Mouse (Mus musculus) forebrain, postnatal 0 days (tissue): ENCODE measurements at regions not wholly inside any gene's neighbourhood (a gene's known extent, or its start where the extent isn't known, plus 50 kb on each side); places are given as distances from the start of the nearest gene placed in this dataset.

Source experiments
- ATAC-seq: fragments of 200-750 bp; cut with Nextera tagmentation; 2 replicates; pipeline ENCODE4 v1.8.0; 2017; ENCODE audit warnings: mild to moderate bottlenecking, moderate library complexity
- DNase-seq: peaks from one replicate; pipeline ENCODE4 v3.0.0-alpha.2; 2015
- H3K27ac ChIP-seq: fragments of 300-500 bp; sonication (generic); 2 replicates; pipeline ENCODE4 v1.5.1; 2014; ENCODE audit warnings: low read depth, mild to moderate bottlenecking, antibody characterized with exemption, low read length, moderate library complexity, mixed read lengths
- H3K27me3 ChIP-seq: fragments of 300-500 bp; sonication (generic); 2 replicates; pipeline ENCODE4 v1.6.1; 2014; ENCODE audit warnings: mild to moderate bottlenecking, low read length, mixed read lengths; ENCODE audit not compliant: insufficient read depth
- H3K36me3 ChIP-seq: fragments of 300-500 bp; sonication (generic); 2 replicates; pipeline ENCODE4 v1.6.1; 2014; ENCODE audit warnings: mild to moderate bottlenecking, moderate library complexity; ENCODE audit not compliant: insufficient read depth
- H3K4me1 ChIP-seq: fragments of 300-500 bp; sonication (generic); 2 replicates; pipeline ENCODE4 v1.6.1; 2014; ENCODE audit warnings: antibody characterized with exemption; ENCODE audit not compliant: insufficient read depth
- H3K4me2 ChIP-seq: fragments of 300-500 bp; sonication (generic); 2 replicates; pipeline ENCODE4 v1.6.1; 2014; ENCODE audit warnings: low read depth, mild to moderate bottlenecking, moderate library complexity
- H3K4me3 ChIP-seq: fragments of 300-500 bp; sonication (generic); 2 replicates; pipeline ENCODE4 v1.5.1; 2014; ENCODE audit warnings: low read depth, low read length, mixed read lengths
- H3K9ac ChIP-seq: fragments of 300-500 bp; sonication (generic); 2 replicates; pipeline ENCODE4 v1.6.1; 2014; ENCODE audit warnings: mild to moderate bottlenecking
- H3K9me3 ChIP-seq: fragments of 300-500 bp; sonication (generic); 2 replicates; pipeline ENCODE4 v1.6.1; 2016; ENCODE audit warnings: low read length
- CTCF ChIP-seq: sonication (generic); IDR thresholded peaks from 2 replicates; pipeline ENCODE4 v1.5.1; 2016; ENCODE audit warnings: antibody characterized with exemption, control low read depth, low read depth
- WGBS: fragments of 180-500 bp; shearing (Covaris S2); extraction: QIAGEN DNeasy Blood & Tissue Kit; methylation state at CpG from one replicate; pipeline ENCODE4 v1.1.7; 2014; 5-methylcytosine and 5-hydroxymethylcytosine counted together

DNA sequence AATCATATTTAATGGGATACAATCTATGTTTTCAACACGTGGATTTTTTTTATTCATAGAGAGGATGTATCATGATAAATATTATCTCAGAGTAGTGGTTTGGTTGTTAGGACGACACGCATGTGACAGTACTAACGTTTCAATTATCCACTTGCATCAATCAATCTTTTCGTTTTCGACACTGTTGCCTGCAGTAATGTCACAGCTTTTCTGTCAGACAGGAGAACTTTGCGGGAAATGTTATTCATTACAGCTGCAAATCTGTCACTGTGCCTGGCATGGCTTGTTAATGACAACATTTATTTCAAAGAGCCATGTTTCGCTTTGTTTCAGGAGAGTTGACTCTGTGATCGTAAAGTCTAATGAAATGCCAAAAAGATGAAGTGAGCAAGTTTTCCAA lies 388.7 kb downstream of the Frk start:
- DNase-seq (peak; percentile 33), ATAC-seq (peak; percentile 69)
- Histone ChIP-seq H3K4me3 (no peak overlapping the region), H3K4me1 (no peaks in the 10 kb centered on the region), H3K9ac (no peak overlapping the region), H3K27ac (no peak overlapping the region), H3K36me3 (no peaks in the 10 kb centered on the region), H3K27me3 (no peaks in the 10 kb centered on the region), H3K9me3 (no peaks in the 10 kb centered on the region), H3K4me2 (peak overlapping the region; percentile 32)
- WGBS = 38% methylated on average over 9 of the region's 9 CpGs
- TF ChIP-seq CTCF = no peak

DNA sequence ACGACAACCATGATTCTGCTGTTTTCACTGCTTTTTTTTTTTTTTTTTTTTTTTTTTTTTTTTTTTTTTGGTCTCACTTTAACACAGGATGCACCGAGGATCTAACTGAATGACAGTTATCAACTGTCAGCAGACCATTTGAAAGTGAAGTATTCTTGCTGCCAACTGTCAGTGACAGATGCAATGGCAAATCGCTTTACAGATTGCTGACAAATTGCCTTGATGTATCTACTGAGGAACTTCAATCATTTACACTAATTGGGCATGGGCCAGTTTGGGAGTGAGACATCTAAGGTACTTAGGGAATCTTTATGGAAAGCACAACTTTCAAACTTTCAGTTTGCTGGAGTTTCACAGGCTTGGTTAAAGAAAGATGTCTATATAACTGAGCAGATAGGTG lies 395.3 kb downstream of the Frk start:
- ATAC-seq = no peak
- H3K4me2 ChIP-seq = no peak overlapping the region
- no peaks in the 10 kb centered on the region for H3K4me1 ChIP-seq
- no peaks in the 10 kb centered on the region for H3K9me3 ChIP-seq
- no peaks in the 10 kb centered on the region for H3K27me3 ChIP-seq
- TF ChIP-seq CTCF = no peak
- no peak overlapping the region for H3K4me3 ChIP-seq
- H3K27ac ChIP-seq = no peak overlapping the region
- 56% methylated on average over 3 of the region's 3 CpGs for WGBS
- H3K36me3 ChIP-seq = no peaks in the 10 kb centered on the region
- no peak overlapping the region for H3K9ac ChIP-seq
- DNase-seq = peak; percentile 2

DNA sequence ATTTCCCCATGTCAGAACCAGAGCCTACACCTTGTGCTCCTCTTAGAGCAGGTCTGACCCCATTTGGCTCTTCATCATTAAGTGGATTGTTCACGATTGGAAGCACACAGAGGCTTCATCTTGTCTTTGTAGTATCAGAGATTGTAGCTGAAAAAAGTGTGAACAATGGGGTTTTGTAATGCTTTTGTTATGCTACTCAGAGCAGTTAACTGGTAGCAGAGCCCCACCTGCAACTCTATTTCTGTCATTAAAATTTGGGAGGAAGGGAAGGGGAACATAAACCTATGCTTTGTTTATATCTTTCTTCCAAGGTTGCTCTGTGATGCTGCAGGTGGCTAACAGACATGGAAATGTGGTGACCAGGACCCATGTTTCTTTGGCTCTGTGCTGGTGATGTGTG lies 404.4 kb downstream of the Frk start:
- DNase-seq (no peak), ATAC-seq (no peak)
- Histone ChIP-seq H3K27ac (no peak overlapping the region), H3K4me3 (no peak overlapping the region), H3K9ac (no peak overlapping the region), H3K4me2 (no peak overlapping the region), H3K4me1 (no peaks in the 10 kb centered on the region), H3K36me3 (no peaks in the 10 kb centered on the region), H3K27me3 (no peaks in the 10 kb centered on the region), H3K9me3 (no peaks in the 10 kb centered on the region)
- TF ChIP-seq CTCF = no peak
- 43% methylated on average over 1 of the region's 1 CpGs for WGBS

DNA sequence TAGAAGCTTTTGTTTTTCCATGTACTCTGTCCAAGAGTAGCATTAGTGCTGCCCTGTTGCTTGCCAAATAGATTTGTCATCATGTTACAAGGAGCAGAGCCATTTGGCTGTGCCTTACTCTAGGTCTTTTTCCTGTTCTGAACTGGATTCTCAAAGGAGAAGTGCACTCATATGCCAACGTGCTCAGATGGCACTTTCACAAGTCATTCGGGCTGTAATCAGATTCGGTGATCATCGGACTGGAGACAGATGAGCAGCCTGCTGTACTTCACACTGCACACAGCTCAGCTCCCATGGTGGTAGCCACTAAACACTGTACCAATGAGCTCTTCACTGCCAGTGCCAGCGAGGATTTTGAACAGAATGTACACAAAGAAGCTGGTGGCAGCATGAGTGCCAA lies 421.1 kb downstream of the Frk start:
- no peak overlapping the region for H3K4me3 ChIP-seq
- H3K4me2 ChIP-seq = no peak overlapping the region
- no peaks in the 10 kb centered on the region for H3K27me3 ChIP-seq
- no peaks in the 10 kb centered on the region for H3K9me3 ChIP-seq
- no peak for TF ChIP-seq CTCF
- ATAC-seq (peak; percentile 97), DNase-seq (peak; percentile 60)
- H3K36me3 ChIP-seq = no peaks in the 10 kb centered on the region
- 37% methylated on average over 5 of the region's 5 CpGs for WGBS
- H3K4me1 ChIP-seq = no peaks in the 10 kb centered on the region
- no peak overlapping the region for H3K27ac ChIP-seq
- H3K9ac ChIP-seq = no peak overlapping the region

DNA sequence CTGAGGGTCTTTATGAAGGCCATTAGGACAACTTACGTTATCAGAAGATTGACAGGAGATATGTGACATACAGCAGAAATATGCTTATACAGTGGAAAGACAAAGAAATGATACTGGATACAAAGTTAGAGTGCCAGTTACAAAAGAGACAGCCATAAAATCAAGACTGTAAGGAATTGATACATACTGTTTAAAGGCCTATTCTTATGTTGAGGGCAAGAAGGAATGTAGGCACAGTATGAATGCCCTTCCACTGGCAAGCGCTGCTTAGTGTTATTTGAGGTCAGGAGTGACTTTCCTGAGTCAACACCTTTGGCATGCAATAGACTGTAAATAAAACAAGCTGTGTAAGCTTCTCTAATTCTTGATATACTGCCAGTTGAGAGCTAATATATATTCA lies 421.5 kb downstream of the Frk start:
- Histone ChIP-seq H3K4me1 (no peaks in the 10 kb centered on the region), H3K9me3 (no peaks in the 10 kb centered on the region), H3K27ac (peak overlapping the region; percentile 21; the same call in 1 of the 2 replicates), H3K4me3 (no peak overlapping the region), H3K9ac (no peak overlapping the region), H3K27me3 (no peaks in the 10 kb centered on the region), H3K4me2 (no peak overlapping the region), H3K36me3 (no peaks in the 10 kb centered on the region)
- no peak for TF ChIP-seq CTCF
- no peak for DNase-seq
- no peak for ATAC-seq
- 47% methylated on average over 2 of the region's 2 CpGs for WGBS

- no peak overlapping the region for H3K9ac ChIP-seq
- H3K27me3 ChIP-seq = no peaks in the 10 kb centered on the region
- H3K4me3 ChIP-seq = no peak overlapping the region
- H3K36me3 ChIP-seq = no peaks in the 10 kb centered on the region
- ATAC-seq (no peak), DNase-seq (peak; percentile 5)
- H3K9me3 ChIP-seq = no peaks in the 10 kb centered on the region
- no peak for TF ChIP-seq CTCF
- no peak overlapping the region for H3K27ac ChIP-seq
- H3K4me1 ChIP-seq = no peaks in the 10 kb centered on the region; the same call in 1 of the 2 replicates
- 39% methylated on average over 2 of the region's 2 CpGs for WGBS
- no peak overlapping the region for H3K4me2 ChIP-seq
Measured at GRCm38 (mm10) chr10:34912153-34912723, 429.0 kb downstream of the Frk start.
